Mouse (Mus musculus) spleen, adult 2 months (tissue): Measurements from ENCODE around the gene Ifngr2. TPM values are rescaled to one million over a fixed set of nuclear protein-coding genes. Genes with fewer than 3 reads are reported as not detected.

Source experiments
- DNase-seq, 2 experiments: peaks; one replicate each; pipeline versions ENCODE4 v3.0.0 to v3.0.0-alpha.2; 2012 to 2021; ENCODE audit warnings: low spot score in 2 of 2, low read depth in 1 of 2
- H3K27ac ChIP-seq: fragments of 200-500 bp; 2 replicates; pipeline ENCODE4 v1.5.1; 2012; ENCODE audit warnings: low read length, inconsistent platforms; ENCODE audit not compliant: insufficient read depth
- H3K27me3 ChIP-seq: fragments of 200-500 bp; 2 replicates; pipeline ENCODE4 v1.6.1; 2012; ENCODE audit warnings: mild to moderate bottlenecking, moderate library complexity, low read length, inconsistent platforms; ENCODE audit not compliant: control insufficient read depth, insufficient read depth
- H3K36me3 ChIP-seq: fragments of 200-500 bp; 2 replicates; pipeline ENCODE4 v1.6.1; 2012; ENCODE audit warnings: mild to moderate bottlenecking, low read length, inconsistent platforms; ENCODE audit not compliant: control insufficient read depth, insufficient read depth
- H3K4me1 ChIP-seq: fragments of 200-500 bp; 2 replicates; pipeline ENCODE4 v1.6.1; 2011; ENCODE audit warnings: inconsistent platforms; ENCODE audit not compliant: control insufficient read depth, insufficient read depth, insufficient read length
- H3K4me3 ChIP-seq: fragments of 200-500 bp; 2 replicates; pipeline ENCODE4 v1.5.1; 2011; ENCODE audit warnings: mild to moderate bottlenecking, inconsistent platforms; ENCODE audit not compliant: insufficient read depth, insufficient read length; ENCODE audit errors: extremely low read depth
- CTCF ChIP-seq: fragments of 200-500 bp; IDR thresholded peaks from 2 replicates; pipeline ENCODE4 v1.5.1; 2011; ENCODE audit warnings: mild to moderate bottlenecking, inconsistent platforms; ENCODE audit not compliant: insufficient read depth, insufficient read length, insufficient replicate concordance; ENCODE audit errors: extremely low read depth
- POLR2A ChIP-seq: fragments of 200-500 bp; IDR thresholded peaks from 2 replicates; pipeline ENCODE4 v1.6.1; 2011; ENCODE audit warnings: low read depth, low read length, inconsistent platforms
- WGBS: fragments of 180-500 bp; shearing (Covaris S2); methylation state at CpG from one replicate; pipeline ENCODE4 v1.1.7; 2018; 5-methylcytosine and 5-hydroxymethylcytosine counted together
- polyA plus RNA-seq: library from polyadenylated mRNA; depleted of rRNA; stranded (reverse); fragments of >200 nt; gene quantifications from 2 replicates; pipeline ENCODE4 v1.2.3, GENCODE M21; 2012

Gene Ifngr2
- polyA plus RNA-seq, 1 experiment: 18.7 TPM

- H3K27ac ChIP-seq: no peak overlapping the region
- peaks cover 22% of the 10 kb centered on the region for H3K36me3 ChIP-seq
- H3K4me1 ChIP-seq: peaks cover 7% of the 10 kb centered on the region; the same call in 1 of the 2 replicates
- TF ChIP-seq CTCF (no peak), POLR2A (no peak)
- no peaks in the 10 kb centered on the region for H3K27me3 ChIP-seq
- 93% methylated on average over 3 of the region's 3 CpGs for WGBS
- no peak for DNase-seq
- H3K4me3 ChIP-seq: no peak overlapping the region
These were observed 41.8 kb downstream of the Ifngr2 start for GRCm38 (mm10) chr16:91588703-91589102.

GRCm38 (mm10) chr16:91592162-91592561 lies 45.3 kb downstream of the Ifngr2 start:
- Histone ChIP-seq H3K4me1 (peaks cover 10% of the 10 kb centered on the region; the same call in 1 of the 2 replicates), H3K27me3 (no peaks in the 10 kb centered on the region), H3K27ac (no peak overlapping the region), H3K4me3 (no peak overlapping the region), H3K36me3 (peaks cover 8% of the 10 kb centered on the region)
- 66% methylated on average over 8 of the region's 8 CpGs for WGBS
- DNase-seq: no peak
- TF ChIP-seq POLR2A: no peak
- TF ChIP-seq CTCF: no peak

- WGBS: 35% methylated on average over 3 of the region's 3 CpGs
- no peaks in the 10 kb centered on the region for H3K27me3 ChIP-seq
- H3K4me1 ChIP-seq: peaks cover 7% of the 10 kb centered on the region; the same call in 1 of the 2 replicates
- no peak for DNase-seq
- TF ChIP-seq POLR2A: no peak
- no peak for TF ChIP-seq CTCF
- no peak overlapping the region for H3K4me3 ChIP-seq
- peaks cover 8% of the 10 kb centered on the region for H3K36me3 ChIP-seq
- no peak overlapping the region for H3K27ac ChIP-seq
These were observed 46.4 kb downstream of the Ifngr2 start for GRCm38 (mm10) chr16:91593262-91593661.

- Histone ChIP-seq H3K27ac (no peak overlapping the region), H3K4me1 (peaks cover 7% of the 10 kb centered on the region; the same call in 1 of the 2 replicates), H3K4me3 (no peak overlapping the region), H3K27me3 (no peaks in the 10 kb centered on the region), H3K36me3 (peaks cover 8% of the 10 kb centered on the region)
- no peak for DNase-seq
- WGBS: 94% methylated on average over 6 of the region's 6 CpGs
- no peak for TF ChIP-seq CTCF
- TF ChIP-seq POLR2A: no peak
These were observed 48.2 kb downstream of the Ifngr2 start for GRCm38 (mm10) chr16:91595076-91595475.

- peak overlapping the region; percentile 77 for H3K27ac ChIP-seq
- peaks cover 10% of the 10 kb centered on the region; the same call in 1 of the 2 replicates for H3K4me1 ChIP-seq
- H3K4me3 ChIP-seq: peak overlapping the region; percentile 73
- peaks cover 8% of the 10 kb centered on the region for H3K36me3 ChIP-seq
- no peak for TF ChIP-seq POLR2A
- no peak for TF ChIP-seq CTCF
- WGBS: 1% methylated on average over 9 of the region's 9 CpGs
- H3K27me3 ChIP-seq: no peaks in the 10 kb centered on the region
- DNase-seq: peak in 1 of 2 experiments; percentile 75
These were observed 49.5 kb downstream of the Ifngr2 start for GRCm38 (mm10) chr16:91596397-91596778.

- Histone ChIP-seq H3K4me1 (peaks cover 11% of the 10 kb centered on the region; the same call in 1 of the 2 replicates), H3K27me3 (no peaks in the 10 kb centered on the region), H3K4me3 (peak overlapping the region; percentile 73), H3K36me3 (peaks cover 8% of the 10 kb centered on the region), H3K27ac (peak overlapping the region; percentile 77)
- under 1% methylated on average over 75 of the region's 75 CpGs for WGBS
- DNase-seq: peak in 1 of 2 experiments; percentile 26
- no peak for TF ChIP-seq CTCF
- 0 out of 2 replicates have a peak, but pooled peaks have one; percentile 40 for TF ChIP-seq POLR2A
These were observed 50.2 kb downstream of the Ifngr2 start for GRCm38 (mm10) chr16:91596779-91597671.

- H3K27me3 ChIP-seq: no peaks in the 10 kb centered on the region
- H3K4me3 ChIP-seq: peak within 1 kb of the TSS; percentile 73
- under 1% methylated on average over 34 of the region's 34 CpGs for WGBS
- H3K36me3 ChIP-seq: peaks cover 4% of the 10 kb centered on the region
- DNase-seq: peak; percentile 92 to 99
- peak within 1 kb of the TSS; percentile 77 for H3K27ac ChIP-seq
- TF ChIP-seq CTCF (no peak), POLR2A (no peak; the same call in 1 of the 2 replicates)
- H3K4me1 ChIP-seq: peaks cover 11% of the 10 kb centered on the region; the same call in 1 of the 2 replicates
These were observed 50.8 kb downstream of the Ifngr2 start, which contains the start of gene Tmem50b for GRCm38 (mm10) chr16:91597672-91598010. Gene Tmem50b (minus strand): TSS chr16:91597800.
